Mouse (Mus musculus): ENCODE measurements around the gene Dpyd.

The Dpyd gene

DNA sequence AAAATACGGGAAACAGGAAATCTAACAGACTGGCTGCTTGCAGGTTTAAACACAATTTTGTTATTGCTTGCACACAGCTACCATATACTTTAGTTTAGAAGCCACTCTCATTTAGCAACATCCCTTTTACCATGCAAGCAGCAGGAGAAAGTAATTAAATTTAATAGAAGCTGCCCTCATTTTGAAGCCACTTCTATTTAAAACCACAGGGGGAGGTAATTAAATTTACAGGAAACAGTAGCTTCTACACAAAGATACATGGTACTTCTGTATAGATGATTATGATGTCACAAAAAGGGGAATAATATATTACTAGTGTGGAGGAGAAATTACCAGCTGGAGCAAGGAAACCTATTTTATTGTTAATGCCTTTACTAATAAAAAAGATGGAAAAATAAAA, 113.5 kb downstream of the Dpyd start:
- DNase-seq (ENCODE audit: extremely low spot score, low read depth, low spot score), result peak; percentile 42

DNA sequence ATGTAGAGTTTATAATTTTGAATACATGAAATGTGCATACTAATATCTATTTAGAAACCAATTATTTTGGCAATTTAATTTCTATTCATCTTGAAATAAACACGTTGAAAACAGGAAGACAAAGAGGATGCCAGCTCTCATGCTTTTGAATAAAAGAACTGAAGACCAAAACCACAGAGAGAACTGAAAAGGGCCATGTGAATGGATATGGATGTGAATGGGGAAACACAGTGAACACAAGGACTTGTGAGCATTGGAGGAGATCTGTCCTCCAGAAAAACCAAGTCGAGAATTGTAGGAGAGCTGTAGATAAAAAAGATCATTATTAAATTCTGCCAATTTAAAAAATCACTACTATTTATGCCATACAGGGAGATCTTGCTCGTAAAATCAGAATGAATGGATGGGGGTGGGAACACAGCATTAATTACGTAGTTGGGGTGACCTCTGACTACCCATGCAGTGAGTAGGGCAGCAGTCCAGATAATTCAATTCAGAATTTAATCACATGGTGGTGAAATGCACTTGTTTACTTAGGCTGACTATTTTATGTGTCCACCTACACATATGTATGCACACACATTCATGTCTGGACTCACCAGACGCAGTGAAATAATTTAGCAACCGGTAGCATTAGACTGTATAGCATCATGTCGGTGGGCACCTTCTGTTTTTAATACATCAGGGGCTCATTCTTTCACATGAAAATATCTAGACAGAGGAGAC, 114.3 kb downstream of the Dpyd start:
- no peak for DNase-seq (ENCODE audit: extremely low spot score, low read depth, low spot score)

- no peak for DNase-seq (ENCODE audit: extremely low spot score, low read depth, low spot score)
Observed at GRCm38 (mm10) chr3:118680803-118681202, 118.9 kb downstream of the Dpyd start.

GRCm38 (mm10) chr3:118750269-118750668, 188.3 kb downstream of the Dpyd start:
- DNase-seq (ENCODE audit: extremely low spot score, low read depth, low spot score), result no peak

DNA sequence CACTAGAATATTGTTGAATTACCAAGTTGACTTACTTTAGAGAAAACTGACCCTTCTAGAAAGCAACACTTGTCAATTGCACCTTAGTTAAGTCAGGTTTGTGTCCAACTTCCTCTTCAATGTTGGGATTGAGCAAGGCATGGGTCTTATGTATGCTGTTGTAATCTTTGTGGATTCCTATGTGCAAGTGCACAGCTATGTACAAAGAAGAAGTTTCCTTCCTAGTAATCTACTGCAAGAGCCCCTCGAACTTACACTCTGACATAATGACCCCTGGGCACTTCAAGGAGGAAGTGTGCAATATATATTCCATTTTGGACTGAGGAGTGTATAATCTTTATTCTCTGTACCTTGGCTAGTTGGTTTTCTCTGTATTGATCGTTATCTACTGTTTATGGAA, 191.7 kb downstream of the Dpyd start:
- DNase-seq (ENCODE audit: extremely low spot score, low read depth, low spot score), result no peak

GRCm38 (mm10) chr3:118756099-118756498, 194.2 kb downstream of the Dpyd start:
- no peak for DNase-seq (ENCODE audit: extremely low spot score, low read depth, low spot score)

- no peak for DNase-seq (ENCODE audit: extremely low spot score, low read depth, low spot score)
Observed at GRCm38 (mm10) chr3:118812885-118813284, 251.0 kb downstream of the Dpyd start.

DNA sequence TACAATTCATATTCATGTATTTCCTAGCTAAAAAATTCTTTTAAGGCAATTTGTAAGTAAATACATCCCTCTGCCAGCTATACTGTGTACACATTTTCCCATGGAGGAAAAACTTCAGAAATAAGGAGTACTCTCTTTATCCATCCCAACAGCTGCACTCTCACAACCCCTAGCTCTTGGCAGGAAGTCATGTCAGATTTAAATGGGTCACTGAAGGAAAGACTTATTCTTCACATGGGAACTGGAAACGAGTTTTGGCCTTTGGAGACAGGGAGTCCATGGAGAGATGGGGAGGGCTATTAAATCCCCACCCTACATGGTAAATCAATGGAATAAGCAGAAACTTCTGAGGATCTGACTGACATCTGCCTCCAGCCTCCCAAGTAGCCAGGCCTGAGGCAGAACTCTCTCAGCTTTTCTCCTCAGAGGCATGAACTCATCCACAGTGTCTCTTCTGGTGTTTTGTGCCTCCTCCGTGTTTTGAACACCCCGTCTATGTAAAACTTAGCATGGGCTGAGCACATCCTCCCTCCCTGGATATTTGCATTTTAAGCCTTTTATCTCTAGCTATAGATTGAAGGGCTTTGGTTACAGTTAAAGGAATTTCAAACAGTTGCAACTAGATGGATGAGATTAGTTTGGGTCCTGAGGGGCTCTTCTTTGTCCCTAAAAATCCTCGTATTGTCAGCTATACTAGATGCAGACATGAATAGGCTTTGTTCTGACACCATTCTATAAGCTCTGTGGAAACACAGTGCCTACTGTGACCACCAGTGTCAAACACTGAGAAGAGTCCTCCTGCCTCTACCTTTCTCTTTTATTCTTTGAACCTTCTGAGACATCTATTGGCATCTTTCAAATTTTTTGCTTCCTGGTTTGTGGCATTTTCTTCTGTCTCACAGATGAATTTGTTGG, 288.9 kb downstream of the Dpyd start:
- no peak for DNase-seq (ENCODE audit: extremely low spot score, low read depth, low spot score)

GRCm38 (mm10) chr3:118852711-118853110, 290.8 kb downstream of the Dpyd start:
- DNase-seq (ENCODE audit: extremely low spot score, low read depth, low spot score), result no peak

GRCm38 (mm10) chr3:118855411-118855810, 293.5 kb downstream of the Dpyd start:
- DNase-seq (ENCODE audit: extremely low spot score, low read depth, low spot score), result no peak

- DNase-seq (ENCODE audit: extremely low spot score, low read depth, low spot score), result no peak
Observed at GRCm38 (mm10) chr3:118869113-118870107, 307.5 kb downstream of the Dpyd start.

GRCm38 (mm10) chr3:118875871-118876270, 313.9 kb downstream of the Dpyd start:
- DNase-seq (ENCODE audit: extremely low spot score, low read depth, low spot score), result no peak

DNA sequence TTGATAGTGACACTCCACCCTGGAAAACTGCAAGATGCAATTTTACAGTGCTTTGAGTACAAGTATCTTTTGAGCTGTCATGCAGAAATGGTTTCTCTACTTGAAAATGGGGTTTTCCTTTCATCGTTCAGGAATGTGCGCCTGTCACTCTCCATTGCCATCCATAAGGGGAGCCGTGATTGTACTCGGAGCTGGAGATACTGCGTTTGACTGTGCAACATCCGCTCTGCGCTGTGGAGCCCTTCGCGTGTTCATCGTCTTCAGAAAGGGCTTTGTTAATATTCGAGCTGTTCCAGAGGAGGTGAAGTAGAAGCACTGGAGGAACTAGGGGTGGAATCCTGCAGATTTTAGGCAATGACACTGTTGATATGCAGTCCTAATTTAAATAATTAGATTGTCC, 337.1 kb downstream of the Dpyd start:
- no peak for DNase-seq (ENCODE audit: extremely low spot score, low read depth, low spot score)

GRCm38 (mm10) chr3:118991312-118991711, 429.4 kb downstream of the Dpyd start:
- no peak for DNase-seq (ENCODE audit: extremely low spot score, low read depth, low spot score)

GRCm38 (mm10) chr3:118991793-118992192, 429.9 kb downstream of the Dpyd start:
- no peak for DNase-seq (ENCODE audit: extremely low spot score, low read depth, low spot score)

DNA sequence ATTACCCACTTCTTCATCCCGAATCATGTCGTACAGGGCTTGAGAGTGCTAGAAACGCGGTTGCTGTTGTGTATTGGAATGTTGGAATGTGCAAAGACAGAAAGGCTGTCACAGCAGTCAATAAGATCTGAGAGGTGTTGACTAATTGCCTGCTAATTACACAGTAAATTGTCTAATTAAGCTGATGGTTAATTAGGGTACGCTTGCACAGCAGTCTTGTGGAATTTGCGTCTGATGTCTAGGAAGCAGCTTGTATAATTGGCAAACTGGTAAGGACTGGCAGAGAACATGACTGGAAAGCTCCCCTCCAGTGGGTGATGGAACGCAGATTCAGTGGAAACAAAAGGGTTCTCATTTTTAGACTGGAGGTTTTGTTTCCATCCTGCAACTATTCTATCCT, 459.3 kb downstream of the Dpyd start:
- DNase-seq (ENCODE audit: extremely low spot score, low read depth, low spot score), result no peak

DNA sequence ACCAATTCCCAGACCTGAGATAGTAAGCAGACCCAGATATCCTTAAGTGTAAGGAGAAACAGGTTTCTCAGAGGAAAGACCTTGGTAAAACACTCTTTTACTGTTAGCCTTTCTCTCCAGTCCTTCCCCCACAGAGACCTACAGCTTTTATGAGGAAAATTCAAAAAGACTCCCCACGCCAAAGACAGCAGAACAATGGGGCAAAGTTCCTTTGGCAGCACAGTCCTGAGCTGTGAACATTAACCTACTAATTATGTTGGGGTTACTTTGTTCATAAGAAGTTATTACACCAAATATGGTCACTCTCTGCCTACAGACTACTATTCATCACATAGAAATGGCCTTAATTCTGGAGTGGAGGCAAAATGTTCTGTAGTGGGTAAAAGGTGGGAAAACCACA, 480.7 kb downstream of the Dpyd start:
- DNase-seq (ENCODE audit: extremely low spot score, low read depth, low spot score), result no peak

GRCm38 (mm10) chr3:119056144-119056543, 494.2 kb downstream of the Dpyd start:
- DNase-seq (ENCODE audit: extremely low spot score, low read depth, low spot score), result no peak

- DNase-seq (ENCODE audit: extremely low spot score, low read depth, low spot score), result no peak
Observed at GRCm38 (mm10) chr3:119063214-119063613, 501.3 kb downstream of the Dpyd start.

- DNase-seq (ENCODE audit: extremely low spot score, low read depth, low spot score), result no peak
Observed at GRCm38 (mm10) chr3:119063642-119064041, 501.7 kb downstream of the Dpyd start.

- no peak for DNase-seq (ENCODE audit: extremely low spot score, low read depth, low spot score)
Observed at GRCm38 (mm10) chr3:119064746-119065145, 502.8 kb downstream of the Dpyd start.

Data from hindlimb bud, embryonic 11.5 days (tissue).